Mouse (Mus musculus) cerebellum, adult (tissue): ENCODE data around the gene Slc38a9.

Experiments
- ATAC-seq: cut with Nextera tagmentation; 2 replicates; pipeline ENCODE4 v1.9.2; 2017; ENCODE audit warnings: mild to moderate bottlenecking, moderate library complexity, mixed read lengths; ENCODE audit not compliant: insufficient number of reproducible peaks, low FRiP score, low TSS enrichment

Gene Slc38a9

DNA sequence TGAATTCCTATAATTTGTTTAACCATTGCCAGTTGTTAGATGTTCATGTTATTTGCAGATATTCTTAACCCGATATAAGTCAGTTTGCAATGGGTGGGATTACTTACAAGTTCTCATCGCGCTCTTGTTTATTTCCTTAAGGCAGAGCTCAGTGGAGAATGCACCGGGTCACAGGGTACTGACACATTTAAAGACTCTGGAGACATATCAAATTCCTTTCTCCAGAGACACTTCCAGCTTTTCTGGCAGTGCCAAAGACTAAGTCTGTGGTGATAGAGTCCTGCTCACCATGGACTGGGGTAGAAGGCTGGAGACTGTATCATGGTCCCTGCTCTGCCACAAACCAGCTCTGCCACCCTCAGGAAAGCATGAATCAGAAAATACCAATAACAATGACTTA is 102.0 kb downstream of the Slc38a9 start:
- ATAC-seq: no peak

DNA sequence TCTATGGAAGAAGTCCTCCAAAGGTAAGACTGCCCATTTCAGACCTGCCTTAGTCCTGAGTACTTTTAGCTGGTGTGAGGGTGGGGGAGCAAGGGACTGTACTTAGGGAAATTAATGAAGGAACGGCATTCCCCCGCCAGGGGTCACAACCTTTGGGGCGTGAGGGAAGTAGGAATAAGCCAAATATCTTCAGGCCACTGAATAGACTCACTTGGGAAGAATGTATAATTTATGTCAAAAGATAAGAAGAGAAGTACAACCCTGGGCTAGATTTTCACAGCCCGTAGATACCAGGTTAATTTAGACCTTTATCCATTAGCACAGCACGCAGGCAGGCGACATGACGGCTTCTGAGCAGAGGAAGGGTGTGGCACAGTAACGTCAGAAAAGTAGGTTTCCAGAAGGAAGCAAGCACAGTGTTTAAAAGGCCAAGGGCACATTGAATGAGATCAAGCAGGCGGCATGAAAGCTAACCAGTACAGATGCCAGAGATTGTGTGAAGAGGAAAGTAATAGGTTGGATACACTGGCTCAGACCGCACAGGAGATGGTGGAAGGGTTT is 103.1 kb downstream of the Slc38a9 start:
- no peak for ATAC-seq

DNA sequence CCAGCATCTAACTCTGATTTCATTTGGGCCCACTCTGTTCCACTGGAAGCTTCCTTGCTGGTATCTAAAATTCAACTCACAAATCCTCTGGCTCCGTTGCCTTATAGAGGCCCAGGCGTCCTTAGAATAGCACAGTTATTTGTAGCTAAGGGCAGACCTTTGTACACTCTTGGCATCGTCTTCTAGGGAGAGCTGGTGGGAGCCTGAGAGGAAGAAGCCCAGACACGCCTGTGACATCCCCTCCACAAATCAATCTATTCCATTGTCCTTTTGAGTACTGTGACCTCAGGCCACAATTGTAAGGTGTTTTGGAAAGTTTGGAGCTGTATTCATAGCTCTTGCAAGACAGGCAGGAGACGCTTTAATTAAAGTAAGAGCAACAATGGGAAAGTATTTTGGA is 104.0 kb downstream of the Slc38a9 start:
- no peak for ATAC-seq

DNA sequence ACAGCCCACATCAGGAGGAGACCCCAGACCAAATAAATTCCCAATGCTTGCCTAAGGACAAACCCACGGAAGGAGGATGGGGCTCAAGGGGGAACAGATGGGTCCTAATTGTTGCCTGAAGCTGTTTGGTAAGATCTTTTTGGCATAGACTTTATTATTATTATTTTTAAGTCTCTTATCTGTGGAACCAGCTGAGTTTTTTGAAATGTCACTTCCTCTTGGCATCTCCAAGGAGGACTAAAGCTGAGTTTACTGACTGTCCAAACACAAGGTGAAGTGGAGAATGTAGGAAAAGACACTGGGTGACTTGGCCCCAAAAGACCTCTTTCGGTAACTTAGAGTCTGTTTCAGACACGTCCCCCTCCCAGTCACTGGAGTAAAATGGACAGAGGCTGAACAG is 105.1 kb downstream of the Slc38a9 start:
- no peak for ATAC-seq

DNA sequence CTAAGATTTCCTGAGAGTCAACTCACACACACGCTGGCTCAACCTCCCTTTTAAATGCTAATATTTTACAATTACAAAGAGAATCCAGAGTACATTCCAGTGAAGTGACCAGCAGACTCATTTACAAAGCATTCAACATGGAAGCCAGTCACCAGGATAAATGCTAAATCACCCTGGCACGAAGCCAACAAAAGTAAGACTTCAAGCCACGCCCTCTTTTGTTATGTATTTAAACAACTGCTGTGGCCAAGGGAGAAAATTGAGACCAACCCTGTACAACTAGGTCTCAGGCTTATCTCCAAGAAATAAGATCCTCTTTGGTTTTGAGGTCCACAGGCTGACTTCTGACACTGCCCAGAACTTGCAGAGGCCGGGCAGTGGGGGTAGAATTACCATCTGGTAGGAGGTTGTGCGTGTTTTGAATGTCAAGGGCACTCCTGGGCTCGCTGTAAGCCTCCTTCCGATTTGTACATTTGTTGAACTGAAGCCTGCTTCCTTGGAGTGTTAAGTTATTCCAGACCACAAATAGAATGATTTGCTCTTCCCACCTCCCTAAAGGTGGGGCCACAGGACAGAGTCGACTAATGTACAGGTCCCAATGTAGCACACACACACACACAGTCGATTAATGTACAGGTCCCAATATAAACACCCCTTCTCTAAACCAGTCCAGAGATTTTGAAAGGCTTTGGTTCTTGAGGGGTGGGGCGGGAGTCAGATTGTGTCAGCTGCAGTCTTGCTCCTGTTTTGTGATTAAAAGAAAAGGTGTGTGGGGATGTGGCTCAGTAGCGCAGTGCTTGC is 110.2 kb downstream of the Slc38a9 start:
- no peak for ATAC-seq

DNA sequence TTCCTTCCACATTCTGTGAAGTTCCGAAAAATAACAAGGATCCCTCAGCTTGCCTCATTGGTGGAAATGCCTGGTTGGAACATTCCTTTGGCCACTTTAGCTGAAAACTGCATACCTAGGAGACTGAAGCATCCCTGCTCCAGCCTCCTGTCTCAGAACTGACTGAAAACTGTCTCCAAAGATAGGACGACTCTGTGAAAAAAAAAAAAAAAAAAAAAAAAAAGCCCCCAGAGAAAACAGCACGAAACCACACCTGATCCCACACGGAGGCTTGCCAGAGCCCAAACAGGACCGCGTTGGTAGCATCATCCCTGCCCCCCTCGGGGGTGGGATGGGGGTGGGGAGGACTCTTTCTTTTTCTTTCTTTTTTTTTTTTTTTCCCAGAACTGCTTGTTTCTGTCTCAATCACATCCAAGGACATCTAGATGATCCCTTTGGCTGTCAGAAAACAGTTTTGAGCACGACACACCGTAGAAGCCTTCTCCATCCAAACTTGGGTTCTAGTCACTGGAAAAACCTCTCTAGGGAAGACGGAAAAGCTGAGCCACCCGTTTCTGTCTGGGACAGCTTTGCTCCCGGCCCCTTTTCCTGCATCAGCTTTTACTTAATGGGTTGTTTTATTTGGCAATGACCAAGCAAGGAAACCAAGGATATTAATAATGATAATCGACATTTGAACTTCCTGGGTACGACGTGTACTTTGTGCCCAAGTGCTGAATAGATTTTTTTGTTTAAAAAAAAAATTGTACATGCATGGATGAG is 111.1 kb downstream of the Slc38a9 start:
- ATAC-seq: no peak

DNA sequence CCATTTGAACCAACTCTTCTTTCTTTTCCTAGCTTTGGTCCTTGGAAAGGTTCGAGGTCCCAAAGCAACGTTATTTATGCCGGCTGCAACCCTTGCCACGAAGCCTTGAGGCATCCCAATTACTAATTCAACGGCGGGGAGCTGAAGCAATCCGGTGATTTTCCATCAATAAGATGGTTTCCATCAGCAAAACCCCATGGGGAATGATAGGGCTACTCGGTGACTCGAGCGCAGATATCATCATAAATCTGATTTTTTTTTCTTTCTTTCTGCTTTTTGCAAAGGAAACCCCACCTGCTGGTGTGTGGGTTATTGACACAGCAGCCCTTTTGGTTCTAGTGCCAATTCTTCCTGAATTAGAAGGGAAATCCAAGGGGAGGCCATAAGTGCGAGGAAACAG is 111.7 kb downstream of the Slc38a9 start:
- ATAC-seq: no peak

DNA sequence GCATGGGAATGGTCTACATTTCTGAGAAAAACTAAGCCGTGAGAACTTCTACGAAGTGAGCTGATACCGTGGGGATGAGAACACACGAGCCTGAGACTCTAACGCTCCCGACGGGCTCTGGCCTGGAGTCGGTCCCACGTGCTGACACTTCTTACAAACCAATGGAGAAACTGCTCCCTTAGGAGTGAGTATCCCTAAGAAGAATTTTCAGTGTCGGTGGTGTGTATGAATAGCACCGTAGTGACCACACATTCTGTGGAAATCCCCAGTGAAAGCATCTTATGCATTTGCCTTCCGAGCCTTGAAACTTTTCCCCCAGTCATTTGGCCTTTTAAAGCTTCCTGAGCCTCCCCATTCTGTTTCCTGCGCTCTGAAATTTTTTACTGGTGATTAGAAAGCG is 112.3 kb downstream of the Slc38a9 start:
- ATAC-seq: no peak

DNA sequence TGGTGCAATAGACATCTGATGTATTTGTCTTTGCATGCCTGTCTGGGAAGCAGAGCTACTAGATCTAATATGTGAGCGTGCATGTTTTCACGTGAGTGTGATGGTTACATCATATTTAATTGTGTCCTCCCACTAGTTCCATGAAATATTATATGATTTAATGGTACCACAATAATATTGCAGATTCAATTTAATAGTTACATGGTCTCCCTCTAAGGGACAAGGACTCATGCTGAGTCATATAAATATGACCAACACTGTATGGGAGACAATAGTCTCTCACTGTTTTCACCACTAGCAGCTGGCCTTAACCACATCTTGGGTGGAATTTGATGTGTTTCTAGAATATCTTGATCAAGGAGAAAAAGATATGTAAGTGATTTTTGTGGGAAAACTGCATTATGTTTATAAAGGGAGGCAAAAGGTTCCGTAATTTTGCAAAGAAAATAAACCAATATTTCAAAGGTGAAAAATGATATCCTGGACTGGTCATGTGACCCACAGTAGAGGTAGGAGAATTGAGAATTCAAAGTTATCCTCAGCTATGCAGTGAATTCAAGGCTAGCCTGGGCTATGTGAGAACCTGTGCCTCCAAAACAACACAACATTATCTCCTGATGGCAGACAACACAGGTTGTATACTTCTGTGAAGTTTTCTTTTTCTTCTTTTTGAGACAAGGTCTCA is 113.6 kb downstream of the Slc38a9 start:
- ATAC-seq: no peak

DNA sequence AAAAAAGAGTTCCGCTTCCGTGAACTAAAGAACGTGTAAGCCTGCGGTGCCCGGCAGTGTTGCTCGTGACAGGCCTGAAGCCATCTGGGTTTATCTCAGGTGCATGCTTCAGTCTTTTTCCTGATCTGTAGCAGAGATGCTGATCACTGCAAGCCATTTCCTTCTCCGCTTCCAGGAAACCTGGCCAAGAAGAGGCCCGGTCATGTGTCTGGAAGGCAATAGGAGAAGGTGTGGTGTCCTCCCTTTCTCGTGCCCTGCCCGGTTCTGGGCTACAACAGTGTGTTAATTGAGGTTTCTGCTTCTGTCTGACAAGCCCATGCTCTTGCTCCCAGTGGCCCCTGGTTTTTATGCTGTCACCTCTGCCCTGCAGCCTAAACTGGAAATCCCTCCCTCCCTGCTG is 115.3 kb downstream of the Slc38a9 start:
- no peak for ATAC-seq

DNA sequence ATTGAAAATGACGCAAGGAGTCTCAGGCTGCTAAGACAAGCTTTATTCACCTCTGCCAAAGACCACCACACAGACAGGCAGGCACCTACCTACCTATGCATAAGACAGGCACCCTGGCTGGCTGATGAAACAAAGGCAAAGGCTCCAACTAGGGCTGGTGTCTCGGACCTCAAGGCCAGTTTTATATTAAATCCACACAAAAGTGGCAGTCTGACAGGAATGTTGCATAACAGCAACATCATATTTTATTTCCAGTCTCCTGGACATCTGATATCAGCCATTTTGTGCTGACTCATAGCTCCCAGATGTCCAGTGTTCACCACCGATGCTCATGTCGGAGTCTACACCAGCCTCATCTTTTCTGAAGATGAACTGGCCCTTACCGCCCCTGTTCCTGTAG is 117.9 kb downstream of the Slc38a9 start:
- no peak for ATAC-seq

DNA sequence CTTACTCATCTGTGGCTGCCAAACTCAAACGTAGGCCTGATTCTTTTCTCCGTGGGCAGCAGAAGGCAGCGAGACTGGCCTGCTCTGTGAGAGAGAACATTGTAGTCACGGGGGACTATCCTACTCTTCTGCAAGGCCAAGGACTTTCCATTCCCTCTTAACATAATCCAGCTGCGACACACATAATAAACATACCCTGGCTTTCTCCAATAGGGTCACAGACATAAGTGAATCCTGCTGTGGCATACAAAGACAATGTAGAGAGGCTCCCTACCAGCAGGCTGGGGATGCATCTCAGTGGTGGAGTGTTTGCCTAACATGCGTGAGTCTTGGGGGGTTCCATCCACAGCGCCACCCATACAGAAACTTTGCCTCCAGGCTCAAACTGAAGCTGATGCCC is 124.8 kb downstream of the Slc38a9 start:
- ATAC-seq: no peak

DNA sequence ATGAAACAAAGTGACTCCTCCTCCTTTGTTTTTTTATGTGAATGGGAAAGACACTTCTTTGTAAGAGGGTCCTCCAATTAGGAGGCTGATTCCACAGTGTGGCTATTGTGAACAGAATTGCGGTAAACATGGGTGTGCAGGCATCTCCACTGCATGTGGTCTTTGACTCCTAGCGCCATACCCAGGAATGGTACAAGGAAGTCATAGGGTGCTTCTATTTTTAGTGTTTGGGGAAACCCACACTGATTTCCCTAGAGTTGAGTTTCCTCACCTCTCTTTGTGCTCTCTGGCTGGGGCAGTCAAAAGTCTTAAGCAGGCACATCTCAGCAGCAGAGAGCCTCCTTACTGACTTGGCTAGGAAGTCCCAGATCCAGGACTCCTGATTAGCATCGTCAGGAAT is 125.6 kb downstream of the Slc38a9 start:
- no peak for ATAC-seq

DNA sequence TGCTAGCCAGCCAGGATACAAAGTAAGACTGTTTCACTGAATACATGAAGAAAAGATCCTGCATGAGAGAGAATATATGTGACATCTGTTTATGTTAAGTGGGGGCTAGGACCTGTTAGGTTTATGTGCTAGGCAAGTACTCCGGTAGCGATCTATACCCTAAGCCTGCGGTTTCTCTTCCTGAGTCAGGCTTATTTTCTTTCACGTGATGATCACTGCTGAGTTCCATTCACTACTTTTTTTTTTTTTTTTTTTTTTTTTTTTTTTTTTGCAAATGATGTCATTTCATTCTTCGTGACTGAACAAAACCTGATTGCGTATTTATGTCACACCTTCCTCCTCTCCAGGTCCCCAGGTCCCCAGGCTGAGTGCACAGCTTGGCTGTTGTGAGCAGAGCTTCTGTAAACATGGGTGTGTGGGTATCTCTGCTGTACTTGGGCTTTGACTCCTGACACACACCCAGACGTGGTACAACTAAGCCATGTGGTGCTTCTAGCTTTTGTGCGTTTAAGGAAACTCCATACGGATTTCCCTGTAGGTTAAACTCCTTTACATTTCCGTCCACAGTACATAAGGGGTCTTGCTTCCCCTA is 126.5 kb downstream of the Slc38a9 start:
- ATAC-seq: no peak
